ENCODE assay signal across 27 mouse cellular contexts in genomic region chr8:57315471-57315870, GRCm38 (mm10). TPM values are rescaled to one million over a fixed set of nuclear protein-coding genes. Genes with fewer than 3 reads are reported as not detected.
DNase-seq lines count a peak whose midpoint lies in the region; ATAC-seq and TF ChIP-seq lines count a peak whose summit lies in the region.
"Had no signal": no experiment of that assay in that cellular context is flagged by ENCODE, and none has a peak within 500 bp of the region (broad histone marks: within the 10 kb centered on the region; RNA-seq: fewer than 3 reads in every experiment).

No protein-coding gene starts in this region.

- peaks cover 2% of the 10 kb centered on the region; the same call in 1 of the 2 replicates for H3K36me3 ChIP-seq in heart, adult 2 months (ENCODE audit: control insufficient read depth, insufficient read depth, low read length)
- no peaks in the 10 kb centered on the region for H3K36me3 ChIP-seq in heart, embryonic 16.5 days (ENCODE audit: control insufficient read depth, insufficient read depth)
- H3K36me3 ChIP-seq in stomach, embryonic 16.5 days (ENCODE audit: control insufficient read depth, insufficient read depth, low read length), result no peaks in the 10 kb centered on the region
- H3K36me3 ChIP-seq in stomach, postnatal 0 days (ENCODE audit: control insufficient read depth, insufficient read depth, low read length), result no peaks in the 10 kb centered on the region
- H3K36me3 ChIP-seq: embryonic facial prominence, embryonic 12.5 days; hindbrain, embryonic 12.5 days; midbrain, embryonic 15.5 days had no signal

- H3K9ac ChIP-seq in heart, adult 2 months (ENCODE audit: low read depth, low read length), result no peak overlapping the region
- H3K9ac ChIP-seq in heart, embryonic 16.5 days (ENCODE audit: low read length), result peak overlapping the region; percentile 63
- H3K9ac ChIP-seq in stomach, embryonic 16.5 days (ENCODE audit: low read length), result no peak overlapping the region
- no peak overlapping the region for H3K9ac ChIP-seq in stomach, postnatal 0 days (ENCODE audit: low read length)
- H3K9ac ChIP-seq: embryonic facial prominence, embryonic 12.5 days; hindbrain, embryonic 12.5 days; midbrain, embryonic 15.5 days had no signal

- no peaks in the 10 kb centered on the region for H3K79me2 ChIP-seq in heart, adult 2 months (replicated peaks; ENCODE audit: control insufficient read depth, insufficient read depth, low read length)

- TF ChIP-seq CTCF in heart, adult 2 months (IDR thresholded peaks at IDR 0.05), result no peak
- TF ChIP-seq CTCF in stomach, postnatal 0 days (IDR thresholded peaks at IDR 0.05; ENCODE audit: low read depth), result no peak

- no peak for TF ChIP-seq POLR2A in heart, adult 2 months (IDR thresholded peaks at IDR 0.05; ENCODE audit: insufficient read depth, low read depth, low read length)

- H3K4me3 ChIP-seq in heart, adult 2 months, result peak overlapping the region; percentile 9; the same call in 1 of the 2 replicates
- H3K4me3 ChIP-seq in heart, embryonic 16.5 days (ENCODE audit: low read length), result peak overlapping the region; percentile 18
- no peak overlapping the region for H3K4me3 ChIP-seq in stomach, embryonic 16.5 days (replicated peaks; ENCODE audit: low read length)
- no peak overlapping the region; the same call in 1 of the 2 replicates for H3K4me3 ChIP-seq in stomach, postnatal 0 days (ENCODE audit: low read depth, low read length)
- H3K4me3 ChIP-seq: embryonic facial prominence, embryonic 12.5 days; hindbrain, embryonic 12.5 days; left cerebral cortex, adult 2 months; midbrain, embryonic 15.5 days; myocyte had no signal

- no peak for ATAC-seq in heart, embryonic 16.5 days (replicated peaks; ENCODE audit: extremely low read depth, insufficient read depth, low FRiP score)
- ATAC-seq in stomach, embryonic 16.5 days (ENCODE audit: insufficient read depth, low FRiP score), result no peak
- ATAC-seq in stomach, postnatal 0 days (ENCODE audit: low FRiP score, low TSS enrichment), result no peak
- ATAC-seq: forebrain, embryonic 16.5 days; inflammation-experienced regulatory T-cells, adult 6 months; midbrain, embryonic 15.5 days had no signal

- DNase-seq in heart, adult 2 months, result no peak
- DNase-seq in heart, adult 11 months, result no peak
- no peak for DNase-seq in heart, adult 8-10 months (ENCODE audit: low spot score)
- no peak for DNase-seq in stomach, postnatal 0 days (ENCODE audit: low spot score)
- DNase-seq in B cell, adult 2 months, result no peak
- DNase-seq: adrenal gland, postnatal 14 days; cerebellum, postnatal 14 days; gastrocnemius, postnatal 25 days; kidney, adult 9 months; kidney, postnatal 25 days; layer of hippocampus, adult 9-11 months; left cerebral cortex, postnatal 4 days; lung, postnatal 14 days; thymus, postnatal 36 days had no signal

- peak overlapping the region; percentile 89 for H3K27ac ChIP-seq in heart, adult 2 months
- peak overlapping the region; percentile 74 for H3K27ac ChIP-seq in heart, embryonic 16.5 days (ENCODE audit: low read length)
- H3K27ac ChIP-seq in stomach, embryonic 16.5 days (ENCODE audit: low read length), result no peak overlapping the region
- no peak overlapping the region for H3K27ac ChIP-seq in stomach, postnatal 0 days (replicated peaks)
- H3K27ac ChIP-seq: embryonic facial prominence, embryonic 12.5 days; hindbrain, embryonic 12.5 days; left cerebral cortex, adult 2 months; midbrain, embryonic 15.5 days had no signal

- WGBS in heart, adult 2 months, result 53% methylated on average over 3 of the region's 3 CpGs
- WGBS in heart, embryonic 16.5 days, result 22% methylated on average over 3 of the region's 3 CpGs
- 38% methylated on average over 3 of the region's 3 CpGs for WGBS in stomach, embryonic 16.5 days
- 30% methylated on average over 3 of the region's 3 CpGs for WGBS in stomach, postnatal 0 days

- intact Hi-C loops in heart, adult 2 months (cut with DNase I), result loop anchor here (5.0 to 10.0 kb wide), 2 partner anchors 181 to 433 kb away; no protein-coding TSS in a partner anchor

- no peaks in the 10 kb centered on the region for H3K9me3 ChIP-seq in heart, embryonic 16.5 days (replicated peaks; ENCODE audit: control insufficient read depth, low read length)
- no peaks in the 10 kb centered on the region for H3K9me3 ChIP-seq in stomach, embryonic 16.5 days (replicated peaks; ENCODE audit: control insufficient read depth, low read length)
- H3K9me3 ChIP-seq in stomach, postnatal 0 days (ENCODE audit: control insufficient read depth, low read length), result no peaks in the 10 kb centered on the region
- H3K9me3 ChIP-seq: embryonic facial prominence, embryonic 12.5 days; hindbrain, embryonic 12.5 days; midbrain, embryonic 15.5 days had no signal

- TF ChIP-seq EP300 in heart, adult 2 months (IDR thresholded peaks at IDR 0.05; ENCODE audit: insufficient read depth, low read depth, low read length), result no peak
- no peak for TF ChIP-seq EP300 in stomach, postnatal 0 days (optimal IDR thresholded peaks at IDR 0.05)

- peak overlapping the region; percentile 84 for H3K4me2 ChIP-seq in heart, embryonic 16.5 days (ENCODE audit: low read depth, low read length)
- H3K4me2 ChIP-seq in stomach, embryonic 16.5 days (ENCODE audit: low read depth, low read length), result peak overlapping the region; percentile 19; the same call in 1 of the 2 replicates
- no peak overlapping the region; the same call in 1 of the 2 replicates for H3K4me2 ChIP-seq in stomach, postnatal 0 days (replicated peaks; ENCODE audit: low read depth)
- H3K4me2 ChIP-seq: embryonic facial prominence, embryonic 12.5 days; hindbrain, embryonic 12.5 days; midbrain, embryonic 15.5 days had no signal

- H3K4me1 ChIP-seq in heart, adult 2 months (ENCODE audit: control insufficient read depth, insufficient read depth, low read length), result peaks cover 4% of the 10 kb centered on the region
- H3K4me1 ChIP-seq in heart, embryonic 16.5 days (ENCODE audit: control insufficient read depth, insufficient read depth, low read length), result peaks cover 15% of the 10 kb centered on the region
- H3K4me1 ChIP-seq in stomach, embryonic 16.5 days (ENCODE audit: control insufficient read depth, insufficient read depth, low read length), result peaks cover 6% of the 10 kb centered on the region; the same call in 1 of the 2 replicates
- no peaks in the 10 kb centered on the region for H3K4me1 ChIP-seq in stomach, postnatal 0 days (replicated peaks; ENCODE audit: control insufficient read depth, insufficient read depth)
- H3K4me1 ChIP-seq: embryonic facial prominence, embryonic 12.5 days had no signal

- H3K27me3 ChIP-seq in heart, adult 2 months (ENCODE audit: control insufficient read depth, insufficient read depth, low read length), result no peaks in the 10 kb centered on the region
- H3K27me3 ChIP-seq in heart, embryonic 16.5 days (ENCODE audit: control insufficient read depth, insufficient read depth, low read length), result no peaks in the 10 kb centered on the region
- peaks cover 47% of the 10 kb centered on the region for H3K27me3 ChIP-seq in stomach, embryonic 16.5 days (ENCODE audit: control insufficient read depth, insufficient read depth, low read length)
- peaks cover 10% of the 10 kb centered on the region; the same call in 1 of the 2 replicates for H3K27me3 ChIP-seq in stomach, postnatal 0 days (ENCODE audit: control insufficient read depth, insufficient read depth, low read length)
- H3K27me3 ChIP-seq: CH12.LX had no signal

RNA-seq across cellular contexts. Expression of gene Hand2, which starts 5.3 kb away (rescaled TPM):
- 10 to 100 TPM; 62.1 to 63.9 TPM for total RNA-seq in heart, adult 2 months (2021)
- polyA plus RNA-seq in heart, adult 2 months (2012; rRNA removed), result 10.3 and 14.8 TPM in 2 replicates
- 9.0 and 9.3 TPM in 2 replicates for polyA plus RNA-seq in heart, embryonic 16.5 days (2015; fragmentation: Nextera tagmentation; extraction: Ambion mirVana)
- total RNA-seq in heart, adult 8-10 months (2022), result 10 to 100 TPM; 43.0 to 58.5 (median 52.6) TPM
- 6.2 and 7.5 TPM in 2 replicates for polyA plus RNA-seq in stomach, embryonic 16.5 days (2015; fragmentation: Nextera tagmentation; extraction: Ambion mirVana)
- polyA plus RNA-seq in stomach, postnatal 0 days (2015; fragmentation: Nextera tagmentation; extraction: Ambion mirVana), result 6.8 and 7.7 TPM in 2 replicates
- total RNA-seq: CH12.LX; left cerebral cortex, adult 2 months; left cerebral cortex, postnatal 4 days; megakaryocyte, adult 5-6 weeks; MEL had no signal
- polyA plus RNA-seq: forebrain, embryonic 16.5 days; hindbrain, embryonic 12.5 days; inflammation-experienced regulatory T-cells, adult 6 months; midbrain, embryonic 15.5 days; myocyte; neural tube, embryonic 14.5 days had no signal

Comparison
In these comparisons a context has a peak if more than half of its experiments do, and no peak if none do; other contexts are left out.
1. H3K27ac ChIP-seq: peak in heart, adult 2 months (single experiment) and heart, embryonic 16.5 days (single experiment); none in stomach, embryonic 16.5 days (single experiment) and stomach, postnatal 0 days (single experiment).
2. H3K4me3 ChIP-seq: peak in heart, adult 2 months (single experiment) and heart, embryonic 16.5 days (single experiment); none in stomach, embryonic 16.5 days (single experiment) and stomach, postnatal 0 days (single experiment).